Mouse (Mus musculus): ENCODE data around the gene Flywch2.

The Flywch2 gene

GRCm38 (mm10) chr17:23797316-23797715 is 11.4 kb upstream of the Flywch2 start:
- in situ Hi-C loops (cut with MboI; ENCODE audit: low pct_unique_long_range_greater_than_20kb in 1 of 2, low sequenced_read_pairs in 2 of 2, unreplicated experiment in 1 of 2), result no loop called here

DNA sequence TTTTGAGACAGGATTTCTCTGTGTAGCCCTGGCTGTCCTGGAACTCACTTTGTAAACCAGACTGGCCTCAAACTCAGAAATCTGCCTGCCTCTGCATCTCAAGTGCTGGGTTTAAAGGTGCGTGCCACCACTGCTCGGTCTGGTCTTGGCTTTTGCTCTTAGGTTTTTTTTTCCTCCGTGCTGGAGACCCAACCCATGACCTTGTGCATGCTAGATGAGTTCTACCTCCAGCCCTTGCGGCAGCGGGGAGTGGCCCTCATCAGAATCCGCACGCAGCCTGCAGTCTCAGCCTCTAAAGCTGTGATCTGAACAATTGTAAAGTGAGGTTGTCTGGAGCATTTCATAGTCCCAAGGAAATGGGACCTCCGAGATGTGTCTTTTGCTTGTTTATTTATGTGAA is 9.4 kb upstream of the Flywch2 start:
- in situ Hi-C loops (cut with MboI; ENCODE audit: low pct_unique_long_range_greater_than_20kb in 1 of 2, low sequenced_read_pairs in 2 of 2, unreplicated experiment in 1 of 2), result no loop called here

DNA sequence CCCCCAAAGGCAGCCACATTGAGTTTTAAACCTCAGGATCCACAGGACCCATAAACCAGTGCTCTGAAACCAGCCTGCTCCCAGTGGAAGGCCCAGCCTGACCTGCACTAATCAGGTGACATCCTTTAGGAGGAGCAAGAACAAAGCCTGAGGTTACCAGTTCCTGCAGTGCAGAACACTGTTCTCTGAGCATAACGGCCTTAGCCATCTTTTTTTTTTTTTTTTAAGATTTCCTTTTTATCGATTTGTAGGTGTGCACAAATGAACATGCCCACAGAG is 5.1 kb upstream of the Flywch2 start:
- in situ Hi-C loops (cut with MboI; ENCODE audit: low pct_unique_long_range_greater_than_20kb in 1 of 2, low sequenced_read_pairs in 2 of 2, unreplicated experiment in 1 of 2), result no loop called here

GRCm38 (mm10) chr17:23790269-23791078 is 4.6 kb upstream of the Flywch2 start, which contains the start of gene Srrm2:
Gene Srrm2, plus strand, starts transcription at chr17:23790532.
- in situ Hi-C loops (cut with MboI; ENCODE audit: low pct_unique_long_range_greater_than_20kb in 1 of 2, low sequenced_read_pairs in 2 of 2, unreplicated experiment in 1 of 2), result no loop called here

- in situ Hi-C loops (cut with MboI; ENCODE audit: low pct_unique_long_range_greater_than_20kb in 1 of 2, low sequenced_read_pairs in 2 of 2, unreplicated experiment in 1 of 2), result no loop called here
Observed at GRCm38 (mm10) chr17:23789749-23790268, 3.9 kb upstream of the Flywch2 start.

- in situ Hi-C loops (cut with MboI; ENCODE audit: low pct_unique_long_range_greater_than_20kb in 1 of 2, low sequenced_read_pairs in 2 of 2, unreplicated experiment in 1 of 2), result no loop called here
Observed at GRCm38 (mm10) chr17:23788973-23789372, 3.1 kb upstream of the Flywch2 start.

DNA sequence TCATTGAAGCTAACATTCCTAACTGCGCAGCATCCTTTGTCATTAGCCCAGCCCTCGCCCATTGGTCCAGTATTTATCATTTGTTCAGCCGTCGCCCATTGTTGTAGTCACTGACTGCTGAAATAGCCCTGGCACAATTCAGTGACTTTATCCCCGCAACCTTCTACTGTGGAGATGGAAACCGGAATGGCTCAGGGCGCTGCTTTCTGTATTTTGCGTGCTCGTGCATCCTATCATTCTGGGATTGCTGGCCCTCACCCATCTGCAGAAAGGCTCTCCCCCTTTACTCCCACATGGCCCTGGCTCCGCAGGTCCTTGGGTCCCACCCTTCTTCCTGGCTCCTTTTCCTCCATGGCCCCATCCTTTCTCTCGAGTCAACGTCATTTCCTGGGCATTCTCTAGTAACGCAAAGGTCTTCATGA is 640 bp upstream of the Flywch2 start:
- in situ Hi-C loops (cut with MboI; ENCODE audit: low pct_unique_long_range_greater_than_20kb in 1 of 2, low sequenced_read_pairs in 2 of 2, unreplicated experiment in 1 of 2), result no loop called here

GRCm38 (mm10) chr17:23783352-23783751 is 2.5 kb downstream of the Flywch2 start:
- in situ Hi-C loops (cut with MboI; ENCODE audit: low pct_unique_long_range_greater_than_20kb in 1 of 2, low sequenced_read_pairs in 2 of 2, unreplicated experiment in 1 of 2), result loop anchor here in 1 of 2 experiments (5.0 kb wide), 1 partner anchor 54 kb away; the partner anchor contains the start of gene Prss33

DNA sequence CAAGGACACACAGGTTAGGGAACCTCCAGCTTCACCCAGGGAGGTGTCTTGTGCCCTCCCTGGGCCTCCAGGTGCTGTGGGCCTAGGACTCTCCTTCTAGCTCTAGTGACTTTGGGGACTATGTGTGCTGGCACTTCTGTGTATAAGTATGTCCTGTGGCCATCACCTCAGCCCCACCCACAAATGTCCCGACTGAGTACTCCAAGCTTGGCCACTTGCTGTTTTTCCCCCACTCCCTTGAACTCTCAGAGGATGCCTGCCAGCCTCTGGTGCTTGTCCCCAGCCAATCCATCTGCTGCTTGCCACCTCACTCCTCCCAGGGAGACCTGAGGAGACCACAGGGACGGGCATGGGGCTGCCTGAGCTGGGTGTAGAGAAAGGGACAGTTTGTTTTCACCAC is 7.4 kb downstream of the Flywch2 start:
- in situ Hi-C loops (cut with MboI; ENCODE audit: low pct_unique_long_range_greater_than_20kb in 1 of 2, low sequenced_read_pairs in 2 of 2, unreplicated experiment in 1 of 2), result loop anchor here in 1 of 2 experiments (10.0 kb wide), 1 partner anchor 186 kb away; no protein-coding TSS in a partner anchor

DNA sequence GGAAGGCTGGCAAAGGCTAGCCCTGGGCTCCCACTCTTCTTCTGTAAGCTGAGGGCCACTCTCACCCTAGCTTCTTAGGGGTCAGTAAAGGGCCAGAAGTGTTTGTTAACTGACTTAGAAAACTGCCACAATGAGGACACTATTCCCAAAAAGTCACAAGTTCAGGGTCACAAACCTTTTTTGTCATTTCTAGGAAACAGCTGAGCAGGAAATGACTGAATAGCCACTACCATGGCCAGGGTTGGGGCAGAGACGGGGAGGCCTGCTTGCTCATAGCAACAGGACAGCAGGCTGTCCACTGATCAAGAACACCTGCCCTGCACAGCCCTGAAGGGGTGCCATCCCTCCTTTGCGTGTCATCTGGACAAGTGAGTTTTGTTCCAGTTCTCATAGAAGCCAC is 8.7 kb downstream of the Flywch2 start:
- in situ Hi-C loops (cut with MboI; ENCODE audit: low pct_unique_long_range_greater_than_20kb in 1 of 2, low sequenced_read_pairs in 2 of 2, unreplicated experiment in 1 of 2), result loop anchor here in 1 of 2 experiments (10.0 kb wide), 1 partner anchor 188 kb away; no protein-coding TSS in a partner anchor

DNA sequence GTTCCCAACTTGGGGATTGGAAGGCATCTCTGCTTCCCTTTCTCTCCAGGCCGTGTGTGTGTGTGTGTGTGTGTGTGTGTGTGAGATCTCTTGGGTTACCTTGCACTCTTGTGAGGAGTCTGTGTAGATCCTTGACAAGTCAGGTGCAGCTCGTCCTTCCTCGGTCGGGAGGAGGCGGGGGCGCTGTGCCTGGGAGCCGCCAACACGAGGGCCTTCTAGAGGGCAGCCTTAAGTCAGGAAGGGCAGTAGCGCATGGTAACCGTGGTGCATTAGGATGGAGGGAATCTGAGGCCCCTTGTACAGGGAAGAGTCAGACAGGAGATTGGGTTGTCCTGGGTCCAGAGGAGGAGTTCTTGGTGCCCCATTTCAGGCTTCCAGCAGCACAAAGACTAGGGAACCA is 9.7 kb downstream of the Flywch2 start:
- in situ Hi-C loops (cut with MboI; ENCODE audit: low pct_unique_long_range_greater_than_20kb in 1 of 2, low sequenced_read_pairs in 2 of 2, unreplicated experiment in 1 of 2), result loop anchor here in 1 of 2 experiments (10.0 kb wide), 1 partner anchor 189 kb away; no protein-coding TSS in a partner anchor

DNA sequence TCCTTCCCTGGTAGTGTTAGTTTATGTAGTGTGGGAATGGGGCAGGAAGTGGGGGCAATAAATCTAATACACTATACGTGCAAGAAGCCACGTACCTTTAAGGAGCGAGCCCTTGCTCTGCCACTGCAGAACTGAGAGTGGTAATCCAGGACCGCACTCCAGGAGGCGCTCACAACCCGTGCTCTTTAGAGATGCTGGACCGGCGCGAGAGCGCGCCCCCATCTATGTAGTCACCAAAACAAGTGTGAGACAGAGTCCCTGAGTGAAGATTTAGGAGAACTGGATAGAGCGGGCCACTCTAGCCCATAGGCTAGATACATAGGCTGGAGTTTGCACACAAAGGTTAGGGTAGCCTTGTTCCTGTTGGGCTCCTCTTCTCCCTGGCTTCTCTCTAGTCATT is 11.8 kb downstream of the Flywch2 start:
- in situ Hi-C loops (cut with MboI; ENCODE audit: low pct_unique_long_range_greater_than_20kb in 1 of 2, low sequenced_read_pairs in 2 of 2, unreplicated experiment in 1 of 2), result loop anchor here (10.0 to 25.0 kb wide), 2 partner anchors 188 to 191 kb away; partner anchors contain the start of gene Sbpl (in 1 of the 2)

GRCm38 (mm10) chr17:23773676-23774075 is 12.2 kb downstream of the Flywch2 start:
- in situ Hi-C loops (cut with MboI; ENCODE audit: low pct_unique_long_range_greater_than_20kb in 1 of 2, low sequenced_read_pairs in 2 of 2, unreplicated experiment in 1 of 2), result loop anchor here (10.0 to 25.0 kb wide), 2 partner anchors 189 to 191 kb away; partner anchors contain the start of gene Sbpl (in 1 of the 2)

DNA sequence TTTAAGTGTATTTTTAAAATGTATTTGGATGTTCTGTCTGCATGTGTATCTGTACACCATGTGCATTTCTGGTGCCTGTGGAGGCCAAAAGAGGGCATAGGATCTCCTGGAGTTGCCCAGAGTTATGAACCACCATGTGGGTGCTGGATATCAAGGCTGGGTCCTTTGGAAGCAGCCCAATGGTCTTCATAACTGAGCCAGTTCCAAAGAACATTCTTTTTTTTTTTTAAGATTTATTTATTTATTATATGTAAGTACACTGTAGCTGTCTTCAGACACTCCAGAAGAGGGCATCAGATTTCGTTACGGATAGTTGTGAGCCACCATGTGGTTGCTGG is 13.7 kb downstream of the Flywch2 start:
- in situ Hi-C loops (cut with MboI; ENCODE audit: low pct_unique_long_range_greater_than_20kb in 1 of 2, low sequenced_read_pairs in 2 of 2, unreplicated experiment in 1 of 2), result loop anchor here (10.0 to 25.0 kb wide), 2 partner anchors 190 to 193 kb away; partner anchors contain the start of gene Sbpl (in 1 of the 2)

DNA sequence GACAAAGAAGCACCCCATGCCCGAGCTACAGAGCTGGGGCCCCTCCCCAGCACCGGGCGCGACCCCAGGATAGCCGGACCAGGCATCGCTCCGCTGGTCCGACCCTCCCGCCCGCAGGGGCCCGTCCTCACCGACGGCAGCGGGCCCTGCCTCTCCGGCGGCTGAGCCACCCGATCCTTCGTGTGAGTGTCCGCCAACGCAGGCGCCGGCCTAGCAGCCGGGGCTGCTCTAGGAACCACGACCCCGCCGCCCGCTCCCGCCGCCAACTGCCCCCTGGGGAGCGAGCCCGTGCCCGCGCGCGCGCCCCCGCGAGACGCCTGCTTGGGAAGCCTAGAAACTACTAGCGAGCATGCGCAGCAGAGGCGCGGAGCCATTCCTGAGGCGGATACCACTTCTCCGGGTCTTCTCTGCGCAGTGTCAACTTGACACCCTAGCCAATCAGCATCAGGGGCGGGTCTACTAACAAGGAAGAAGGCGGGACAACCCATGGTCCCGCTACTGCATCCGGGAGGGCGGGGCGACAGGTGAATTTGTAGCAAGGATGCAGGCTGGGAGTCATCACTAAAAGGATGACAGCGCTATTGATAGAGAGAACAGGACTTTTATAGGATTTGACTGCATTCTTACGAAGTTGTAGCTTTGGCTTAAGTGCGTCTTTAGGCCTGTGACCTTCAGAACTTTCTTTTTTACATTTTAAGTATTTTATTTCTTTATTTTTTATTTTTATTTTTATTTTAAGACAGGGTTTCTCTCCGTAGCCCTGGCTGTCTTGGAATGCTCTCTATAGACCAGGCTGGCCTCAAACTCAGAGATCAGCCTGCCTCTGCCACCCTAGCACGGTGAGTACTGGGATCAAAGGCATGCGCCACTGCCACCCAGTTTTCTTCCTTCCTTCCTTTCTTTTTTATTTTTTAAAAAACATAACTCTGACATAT is 14.3 kb downstream of the Flywch2 start, which contains the start of gene Flywch1:
Gene Flywch1 (minus strand): TSS at position 319 of the 935 bp plus-strand sequence.
- in situ Hi-C loops (cut with MboI; ENCODE audit: low pct_unique_long_range_greater_than_20kb in 1 of 2, low sequenced_read_pairs in 2 of 2, unreplicated experiment in 1 of 2), result loop anchor here (10.0 to 25.0 kb wide), 2 partner anchors 191 to 193 kb away; partner anchors contain the start of gene Sbpl (in 1 of the 2)

DNA sequence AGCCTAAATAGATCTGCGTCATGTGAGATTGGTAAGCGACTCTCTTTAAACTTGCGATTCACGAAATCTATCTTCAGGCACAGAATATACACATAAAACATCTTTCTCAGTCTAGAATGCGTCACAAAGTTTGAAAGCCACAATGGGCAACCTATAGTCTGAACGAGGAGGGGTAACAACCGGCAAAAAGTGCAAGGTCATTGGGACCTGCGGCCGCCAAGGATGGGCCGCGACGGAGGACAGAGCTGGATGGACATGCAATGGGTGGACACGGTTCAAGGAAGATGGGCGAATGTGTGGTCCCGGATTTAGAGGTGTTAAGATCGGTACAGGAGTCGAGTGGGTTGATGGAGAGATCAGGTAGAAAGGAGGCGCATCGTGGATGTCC is 15.0 kb downstream of the Flywch2 start:
- in situ Hi-C loops (cut with MboI; ENCODE audit: low pct_unique_long_range_greater_than_20kb in 1 of 2, low sequenced_read_pairs in 2 of 2, unreplicated experiment in 1 of 2), result loop anchor here (10.0 to 25.0 kb wide), 2 partner anchors 191 to 194 kb away; partner anchors contain the start of gene Sbpl (in 1 of the 2)

DNA sequence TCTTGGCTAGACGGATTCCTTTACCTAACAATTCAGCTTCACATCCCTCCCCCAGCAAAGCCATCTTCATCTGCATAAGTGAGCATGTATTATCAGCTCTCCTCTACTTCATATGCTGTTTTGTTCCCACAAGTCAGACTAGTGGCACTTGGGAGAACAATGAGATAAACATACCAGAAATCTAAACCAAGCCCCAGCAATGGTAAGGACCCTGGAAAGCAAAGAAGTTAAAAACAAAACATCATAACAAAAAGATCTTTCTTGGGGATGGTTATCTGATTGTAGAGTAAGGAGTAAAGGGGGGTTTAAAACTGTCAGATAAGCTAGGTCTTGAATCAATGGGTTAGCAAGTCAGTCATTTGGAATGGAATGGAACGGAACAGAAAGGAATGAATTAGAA is 15.4 kb downstream of the Flywch2 start:
- in situ Hi-C loops (cut with MboI; ENCODE audit: low pct_unique_long_range_greater_than_20kb in 1 of 2, low sequenced_read_pairs in 2 of 2, unreplicated experiment in 1 of 2), result loop anchor here (10.0 to 25.0 kb wide), 2 partner anchors 192 to 194 kb away; partner anchors contain the start of gene Sbpl (in 1 of the 2)

DNA sequence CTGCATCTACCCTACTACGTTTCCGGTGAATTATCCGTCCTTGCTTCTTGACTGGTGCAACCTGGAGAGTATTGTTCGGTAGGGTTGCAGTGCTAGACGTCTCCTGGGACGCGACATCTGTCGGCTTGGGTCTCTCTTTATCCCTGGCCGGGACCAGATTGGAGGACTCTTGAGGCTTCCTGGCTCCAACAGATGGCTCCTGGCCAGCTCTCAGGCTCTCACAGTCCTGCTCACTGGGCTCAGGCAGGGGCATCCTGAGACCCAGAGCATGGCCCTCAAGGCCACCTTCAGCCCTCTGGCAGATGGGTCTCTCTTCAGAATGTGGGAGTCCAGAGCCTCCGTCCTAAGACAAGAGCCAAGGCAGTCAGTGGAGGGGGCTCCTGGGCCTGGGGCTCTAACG is 22.9 kb downstream of the Flywch2 start:
- in situ Hi-C loops (cut with MboI; ENCODE audit: low pct_unique_long_range_greater_than_20kb in 1 of 2, low sequenced_read_pairs in 2 of 2, unreplicated experiment in 1 of 2), result loop anchor here in 1 of 2 experiments (25.0 kb wide), 1 partner anchor 199 kb away; the partner anchor contains the start of gene Sbpl

Measured in mouse embryonic stem cell (cell line).